Mouse (Mus musculus) thymus, adult 2 months (tissue): Measurements from ENCODE around the gene Prickle1. TPM values are rescaled to one million over a fixed set of nuclear protein-coding genes. Genes with fewer than 3 reads are reported as not detected.

Source experiments
- DNase-seq: peaks from one replicate; pipeline ENCODE4 v3.0.0; 2021
- H3K27ac ChIP-seq: fragments of 200-500 bp; 2 replicates; pipeline ENCODE4 v1.5.1; 2012; ENCODE audit warnings: low read length, control low read depth; ENCODE audit not compliant: control insufficient read depth, insufficient read depth
- H3K27me3 ChIP-seq: fragments of 200-500 bp; 2 replicates; pipeline ENCODE4 v1.6.1; 2012; ENCODE audit warnings: mild to moderate bottlenecking, low read length, moderate library complexity, mixed read lengths; ENCODE audit not compliant: control insufficient read depth, insufficient read depth
- H3K36me3 ChIP-seq: fragments of 200-500 bp; 2 replicates; pipeline ENCODE4 v1.6.1; 2012; ENCODE audit warnings: mild to moderate bottlenecking, low read length, moderate library complexity; ENCODE audit not compliant: control insufficient read depth, insufficient read depth
- H3K4me1 ChIP-seq: fragments of 200-500 bp; replicated peaks from 2 replicates; pipeline ENCODE4 v1.6.1; 2012; ENCODE audit warnings: low read length; ENCODE audit not compliant: control insufficient read depth, insufficient read depth
- H3K4me3 ChIP-seq: fragments of 200-500 bp; 2 replicates; pipeline ENCODE4 v1.5.1; 2012; ENCODE audit warnings: mild to moderate bottlenecking, low read length, control low read depth, moderate library complexity; ENCODE audit not compliant: control insufficient read depth, insufficient read depth
- CTCF ChIP-seq: fragments of 200-500 bp; IDR thresholded peaks from 2 replicates; pipeline ENCODE4 v1.5.1; 2012; ENCODE audit warnings: mild to moderate bottlenecking, control low read depth, low read length, moderate library complexity, borderline replicate concordance; ENCODE audit not compliant: control insufficient read depth, poor library complexity, insufficient read depth; ENCODE audit errors: extremely low read depth
- POLR2A ChIP-seq: fragments of 200-500 bp; IDR thresholded peaks from 2 replicates; pipeline ENCODE4 v1.6.1; 2012; ENCODE audit warnings: mild to moderate bottlenecking, low read length, control low read depth, moderate library complexity; ENCODE audit not compliant: control insufficient read depth, poor library complexity, insufficient read depth; ENCODE audit errors: extremely low read depth
- WGBS: fragments of 180-500 bp; shearing (Covaris S2); methylation state at CpG from one replicate; pipeline ENCODE4 v1.1.7; 2018; 5-methylcytosine and 5-hydroxymethylcytosine counted together
- polyA plus RNA-seq: library from polyadenylated mRNA; depleted of rRNA; stranded (reverse); fragments of >200 nt; gene quantifications from 2 replicates; pipeline ENCODE4 v1.2.3, GENCODE M21; 2012

The Prickle1 gene
- polyA plus RNA-seq, 1 experiment = 9.7 TPM

DNA sequence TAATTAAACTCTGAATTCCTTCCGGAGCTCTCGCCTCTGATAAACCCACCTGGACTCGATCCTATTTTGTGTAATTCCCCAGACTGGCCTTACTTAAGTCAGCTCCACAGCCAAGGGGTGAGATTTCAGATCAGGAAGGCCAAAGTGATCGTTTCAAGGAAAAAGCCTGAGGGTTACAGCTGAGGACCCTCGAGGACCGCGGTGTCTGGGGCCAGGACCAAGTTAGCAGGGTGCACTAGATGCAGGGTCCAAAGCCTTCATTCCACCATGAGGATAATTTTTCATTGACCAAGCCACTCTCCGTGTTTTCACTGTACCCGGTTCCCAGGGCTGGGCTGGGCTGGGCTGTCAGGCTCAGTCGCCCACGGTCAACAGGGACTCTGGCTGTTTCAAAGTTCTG, 594 bp upstream of the Prickle1 start:
- Histone ChIP-seq H3K27me3 (no peaks in the 10 kb centered on the region), H3K36me3 (no peaks in the 10 kb centered on the region), H3K4me1 (peaks cover 19% of the 10 kb centered on the region), H3K27ac (no peak overlapping the region), H3K4me3 (peak overlapping the region; percentile 91)
- WGBS = 2% methylated on average over 11 of the region's 11 CpGs
- DNase-seq = peak; percentile 67
- TF ChIP-seq CTCF (no peak), POLR2A (no peak)

DNA sequence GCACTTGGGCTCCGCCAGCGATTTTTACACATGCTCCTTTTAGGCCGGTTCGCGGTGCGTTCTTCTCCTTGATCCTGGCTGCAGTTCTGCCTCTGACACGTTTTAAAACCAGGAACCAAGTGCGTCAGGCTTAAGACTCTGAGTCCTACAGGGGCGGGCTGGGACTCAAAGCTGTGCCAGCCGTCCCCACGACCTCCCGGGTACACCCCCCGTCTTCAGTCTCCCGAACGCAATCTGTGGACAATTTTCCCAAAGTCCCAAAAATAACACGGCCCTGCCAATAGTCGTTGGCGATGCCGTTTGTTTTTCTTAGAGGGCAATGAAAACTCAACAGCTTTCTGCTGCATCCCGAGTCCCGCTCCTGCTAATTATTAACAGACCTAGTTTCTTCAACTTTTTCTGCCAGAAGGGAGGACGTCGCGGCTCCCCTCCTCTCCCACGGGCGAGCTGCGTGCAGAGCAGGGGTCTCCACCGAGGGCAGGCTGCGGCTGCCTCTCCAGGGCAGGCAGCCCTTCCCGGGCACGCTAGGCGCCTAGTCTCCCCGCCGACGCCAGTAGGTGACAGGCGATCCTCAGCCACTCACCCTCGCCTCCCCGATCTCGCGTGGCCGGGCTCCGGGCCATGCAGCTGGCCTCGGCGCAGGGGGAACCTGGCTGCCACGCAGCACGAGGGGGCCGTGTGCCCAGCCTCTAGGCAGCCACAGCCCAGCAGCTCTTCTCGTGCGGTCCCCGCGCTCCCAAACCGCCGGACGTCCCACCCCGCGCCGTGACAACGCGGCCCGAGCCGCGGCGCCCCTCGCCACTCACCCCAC, 598 bp downstream of the Prickle1 start:
- Histone ChIP-seq H3K4me1 (peaks cover 19% of the 10 kb centered on the region), H3K27me3 (no peaks in the 10 kb centered on the region), H3K36me3 (no peaks in the 10 kb centered on the region), H3K27ac (no peak overlapping the region), H3K4me3 (peak overlapping the region; percentile 91)
- peak; percentile 51 for DNase-seq
- TF ChIP-seq POLR2A (no peak), CTCF (no peak)
- under 1% methylated on average over 64 of the region's 64 CpGs for WGBS

GRCm38 (mm10) chr15:93594296-93594887, 1.3 kb downstream of the Prickle1 start:
- TF ChIP-seq POLR2A (no peak), CTCF (no peak)
- Histone ChIP-seq H3K27ac (no peak overlapping the region), H3K4me1 (peaks cover 19% of the 10 kb centered on the region), H3K36me3 (no peaks in the 10 kb centered on the region), H3K4me3 (peak overlapping the region; percentile 91), H3K27me3 (no peaks in the 10 kb centered on the region)
- DNase-seq = no peak
- 76% methylated on average over 10 of the region's 10 CpGs for WGBS

GRCm38 (mm10) chr15:93592596-93592995, 3.1 kb downstream of the Prickle1 start:
- no peak for TF ChIP-seq CTCF
- no peak for TF ChIP-seq POLR2A
- H3K4me1 ChIP-seq = peaks cover 19% of the 10 kb centered on the region
- no peak overlapping the region for H3K27ac ChIP-seq
- H3K36me3 ChIP-seq = no peaks in the 10 kb centered on the region
- H3K4me3 ChIP-seq = no peak overlapping the region
- H3K27me3 ChIP-seq = no peaks in the 10 kb centered on the region
- no peak for DNase-seq
- 93% methylated on average over 3 of the region's 3 CpGs for WGBS

GRCm38 (mm10) chr15:93591831-93592321, 3.8 kb downstream of the Prickle1 start:
- Histone ChIP-seq H3K27ac (no peak overlapping the region), H3K4me3 (no peak overlapping the region), H3K36me3 (no peaks in the 10 kb centered on the region), H3K27me3 (no peaks in the 10 kb centered on the region), H3K4me1 (peaks cover 19% of the 10 kb centered on the region)
- TF ChIP-seq CTCF = no peak
- no peak for TF ChIP-seq POLR2A
- 65% methylated on average over 12 of the region's 12 CpGs for WGBS
- DNase-seq = no peak

- H3K36me3 ChIP-seq = no peaks in the 10 kb centered on the region
- peaks cover 15% of the 10 kb centered on the region for H3K4me1 ChIP-seq
- TF ChIP-seq POLR2A = no peak
- no peak for TF ChIP-seq CTCF
- no peak overlapping the region for H3K27ac ChIP-seq
- no peak overlapping the region for H3K4me3 ChIP-seq
- WGBS = 75% methylated on average over 7 of the region's 7 CpGs
- H3K27me3 ChIP-seq = no peaks in the 10 kb centered on the region
- DNase-seq = no peak
Measured at GRCm38 (mm10) chr15:93591371-93591770, 4.3 kb downstream of the Prickle1 start.
